10 mouse cellular contexts compared by ENCODE assay signal in the genomic region with DNA sequence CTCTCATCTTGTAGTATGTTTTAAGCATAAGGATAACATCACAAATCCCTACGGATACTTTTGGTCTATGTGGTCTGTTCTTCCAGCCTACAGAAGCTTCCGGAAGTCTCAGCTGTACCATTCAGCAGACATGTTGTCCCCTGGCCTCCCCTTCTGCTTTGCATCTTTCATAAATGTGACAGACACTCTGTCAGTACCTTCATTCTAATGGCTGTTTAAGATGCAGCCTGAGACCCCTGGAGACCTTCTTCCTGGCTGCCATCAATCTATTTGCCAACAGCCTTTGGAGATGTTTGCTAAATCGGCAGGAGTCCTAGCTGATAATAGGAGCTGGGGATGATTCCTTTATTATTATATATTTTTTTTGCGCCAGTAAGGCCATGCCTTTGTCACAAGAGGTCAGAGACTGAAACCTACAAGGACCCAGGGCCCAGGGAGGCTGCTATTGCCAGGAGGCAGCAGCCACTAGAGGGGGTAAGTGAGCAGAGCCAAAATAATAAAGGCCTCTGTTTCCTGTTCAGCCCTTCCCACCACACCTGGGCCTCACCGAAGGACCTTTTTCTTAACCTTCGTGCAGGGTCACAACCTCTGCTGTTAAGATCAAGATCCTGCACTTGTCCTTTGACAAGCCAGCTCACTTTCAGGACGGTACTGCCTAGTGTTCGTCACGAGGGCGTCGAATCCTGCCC. TPM values are rescaled to one million over a fixed set of nuclear protein-coding genes. Genes with fewer than 3 reads are reported as not detected.
DNase-seq lines count a peak whose midpoint lies in the region; ATAC-seq and TF ChIP-seq lines count a peak whose summit lies in the region.
"Had no signal": no experiment of that assay in that cellular context is flagged by ENCODE, and none has a peak within 500 bp of the region (broad histone marks: within the 10 kb centered on the region; RNA-seq: fewer than 3 reads in every experiment).

No protein-coding gene starts in this region.

- no peak overlapping the region for H3K9ac ChIP-seq in kidney, embryonic 14.5 days (ENCODE audit: low read depth, low read length)
- peak overlapping the region; percentile 7; the same call in 1 of the 2 replicates for H3K9ac ChIP-seq in ES-E14 (ENCODE audit: insufficient read depth, low read depth, low read length, poor library complexity, severe bottlenecking)
- H3K9ac ChIP-seq: embryonic facial prominence, embryonic 15.5 days had no signal

- H3K36me3 ChIP-seq in kidney, embryonic 14.5 days (ENCODE audit: control insufficient read depth, insufficient read depth, low read length) = no peaks in the 10 kb centered on the region
- peaks cover 63% of the 10 kb centered on the region for H3K36me3 ChIP-seq in ES-E14 (ENCODE audit: control insufficient read depth, insufficient read depth, low read length, poor library complexity, severe bottlenecking)
- no peaks in the 10 kb centered on the region for H3K36me3 ChIP-seq in thymus, adult 2 months (ENCODE audit: control insufficient read depth, insufficient read depth, low read length)
- H3K36me3 ChIP-seq: embryonic facial prominence, embryonic 15.5 days had no signal

- no peak overlapping the region for H3K27ac ChIP-seq in kidney, embryonic 14.5 days (ENCODE audit: low read depth, low read length)
- H3K27ac ChIP-seq in ES-E14 (ENCODE audit: insufficient read depth, low read depth, low read length, poor library complexity, severe bottlenecking) = peak overlapping the region; percentile 14; the same call in 1 of the 2 replicates
- no peak overlapping the region for H3K27ac ChIP-seq in thymus, adult 2 months (ENCODE audit: control insufficient read depth, insufficient read depth, low read length)
- no peak overlapping the region for H3K27ac ChIP-seq in cerebellum, adult 2 months (ENCODE audit: insufficient read depth, low read length)
- H3K27ac ChIP-seq: embryonic facial prominence, embryonic 15.5 days; macrophage had no signal

- no peaks in the 10 kb centered on the region for H3K9me3 ChIP-seq in kidney, embryonic 14.5 days (ENCODE audit: control insufficient read depth, low read length)
- H3K9me3 ChIP-seq in ES-E14 (ENCODE audit: control insufficient read depth, insufficient read depth, low read depth, low read length) = no peaks in the 10 kb centered on the region
- H3K9me3 ChIP-seq: embryonic facial prominence, embryonic 15.5 days had no signal

- TF ChIP-seq POLR2A in thymus, adult 2 months (IDR thresholded peaks at IDR 0.05; ENCODE audit: control insufficient read depth, extremely low read depth, insufficient read depth, low read length, poor library complexity) = no peak
- TF ChIP-seq POLR2A in cerebellum, adult 2 months (IDR thresholded peaks at IDR 0.05; ENCODE audit: borderline replicate concordance, insufficient read depth, low read length) = no peak

- no peak overlapping the region for H3K4me3 ChIP-seq in kidney, embryonic 14.5 days (ENCODE audit: low read length)
- H3K4me3 ChIP-seq in ES-E14 (ENCODE audit: insufficient read depth in 1 of 2, low read depth in 1 of 2, low read length in 2 of 2, poor library complexity in 1 of 2, severe bottlenecking in 1 of 2) = no peak overlapping the region
- H3K4me3 ChIP-seq in thymus, adult 2 months (ENCODE audit: control insufficient read depth, insufficient read depth, low read length) = no peak overlapping the region
- no peak overlapping the region for H3K4me3 ChIP-seq in cerebellum, adult 2 months (replicated peaks; ENCODE audit: insufficient read depth, low read depth, low read length)
- H3K4me3 ChIP-seq: embryonic facial prominence, embryonic 15.5 days had no signal

- peak; percentile 69; the same call in 1 of the 2 replicates for TF ChIP-seq CTCF in thymus, adult 2 months (IDR thresholded peaks at IDR 0.05; ENCODE audit: borderline replicate concordance, control insufficient read depth, extremely low read depth, insufficient read depth, low read length, poor library complexity)
- no peak for TF ChIP-seq CTCF in cerebellum, adult 2 months (IDR thresholded peaks at IDR 0.05; ENCODE audit: borderline replicate concordance, insufficient read depth, low read depth, low read length)

- H3K4me2 ChIP-seq in kidney, embryonic 14.5 days (replicated peaks; ENCODE audit: low read depth, low read length) = no peak overlapping the region
- H3K4me2 ChIP-seq: embryonic facial prominence, embryonic 15.5 days had no signal

- H3K4me1 ChIP-seq in kidney, embryonic 14.5 days (ENCODE audit: control insufficient read depth, insufficient read depth, low read length) = no peaks in the 10 kb centered on the region
- peaks cover 2 to 5% of the 10 kb centered on the region in 2 experiments; a peak in 3 of 4 replicates for H3K4me1 ChIP-seq in ES-E14 (ENCODE audit: control insufficient read depth in 2 of 2, insufficient read depth in 2 of 2, low read length in 2 of 2, poor library complexity in 1 of 2)
- peaks cover 6% of the 10 kb centered on the region for H3K4me1 ChIP-seq in thymus, adult 2 months (replicated peaks; ENCODE audit: control insufficient read depth, insufficient read depth, low read length)
- no peaks in the 10 kb centered on the region for H3K4me1 ChIP-seq in cerebellum, adult 2 months (ENCODE audit: control insufficient read depth, insufficient read depth, low read length)
- H3K4me1 ChIP-seq: embryonic facial prominence, embryonic 15.5 days had no signal

- H3K27me3 ChIP-seq in kidney, embryonic 14.5 days (ENCODE audit: control insufficient read depth, insufficient read depth, low read length) = no peaks in the 10 kb centered on the region
- H3K27me3 ChIP-seq in thymus, adult 2 months (ENCODE audit: control insufficient read depth, insufficient read depth, low read length) = no peaks in the 10 kb centered on the region
- H3K27me3 ChIP-seq in cerebellum, adult 2 months (ENCODE audit: control insufficient read depth, insufficient read depth, low read length) = no peaks in the 10 kb centered on the region
- H3K27me3 ChIP-seq: embryonic facial prominence, embryonic 15.5 days had no signal

- 63% methylated on average over 11 of the region's 11 CpGs for WGBS in kidney, embryonic 14.5 days
- 73% methylated on average over 11 of the region's 11 CpGs for WGBS in thymus, adult 2 months
- 70% methylated on average over 11 of the region's 11 CpGs for WGBS in cerebellum, adult 2 months

- in situ Hi-C loops in ES-E14 (cut with MboI; ENCODE audit: low sequenced_read_pairs in 2 of 2, unreplicated experiment in 2 of 2) = no loop called here

- ATAC-seq in kidney, embryonic 14.5 days (ENCODE audit: low FRiP score, low TSS enrichment) = no peak

- DNase-seq in kidney, postnatal 10 days = peak; percentile 20
- peak; percentile 68 for DNase-seq in ES-E14 (ENCODE audit: low read depth, low spot score)
- peak; percentile 67 for DNase-seq in embryo, embryonic 10 days (ENCODE audit: low spot score)
- peak; percentile 43 for DNase-seq in lung, postnatal 10 days
- DNase-seq in thymus, adult 2 months = peak; percentile 65
- DNase-seq in cerebellum, adult 2 months = no peak
- DNase-seq in layer of hippocampus, postnatal 10 days (ENCODE audit: low spot score in 2 of 2) = no peak

TF ChIP-seq in ES-E14, 5 proteins besides CTCF, POLR2A, EP300 and RAD21:
- TF ChIP-seq ZC3H11A (IDR thresholded peaks at IDR 0.05; ENCODE audit: borderline replicate concordance, low read depth, low read length) (peak; percentile 65; the same call in 1 of the 2 replicates), HCFC1 (IDR thresholded peaks at IDR 0.05; ENCODE audit: borderline replicate concordance, insufficient read depth, low read length) (no peak)

RNA-seq across cellular contexts. Expression of gene Dusp27, which starts 24.7 kb away (rescaled TPM):
- 0.20 and 0.39 TPM in 2 replicates for polyA plus RNA-seq in kidney, embryonic 14.5 days (2014; fragmentation: Nextera tagmentation; extraction: Ambion mirVana)
- 60.2 and 69.4 TPM in 2 replicates for total RNA-seq in ES-E14 (2012; rRNA removed)
- 0.08 and 0.32 TPM in 2 replicates for polyA plus RNA-seq in thymus, adult 2 months (2012; rRNA removed)
- polyA plus RNA-seq in cerebellum, adult 2 months (2012; rRNA removed) = 0.15 and 0.16 TPM in 2 replicates
- under 1 TPM; 0.23 to 0.58 TPM for total RNA-seq in layer of hippocampus, postnatal 10 days (2021)

RNA-seq across cellular contexts. Expression of gene Gpa33, which starts 27.0 kb away (rescaled TPM):
- polyA plus RNA-seq in kidney, embryonic 14.5 days (2014; fragmentation: Nextera tagmentation; extraction: Ambion mirVana) = 0.55 and 0.74 TPM in 2 replicates
- total RNA-seq in ES-E14 (2012; rRNA removed) = 68.0 and 204 TPM in 2 replicates
- 3.8 TPM in 2 replicates for polyA plus RNA-seq in thymus, adult 2 months (2012; rRNA removed)
- polyA plus RNA-seq in cerebellum, adult 2 months (2012; rRNA removed) = not detected in 2 replicates
- not detected for total RNA-seq in layer of hippocampus, postnatal 10 days (2021)
- polyA plus RNA-seq: macrophage had no signal

Comparison
In these comparisons a context has a peak if more than half of its experiments do, and no peak if none do; other contexts are left out.
1. DNase-seq: peak in kidney, postnatal 10 days (single experiment), ES-E14 (single experiment), embryo, embryonic 10 days (single experiment), lung, postnatal 10 days (single experiment) and thymus, adult 2 months (single experiment); none in cerebellum, adult 2 months (0 of 2) and layer of hippocampus, postnatal 10 days (0 of 2).